Mouse (Mus musculus) ovary, postnatal 36 days (tissue): ENCODE measurements around the gene Sec11a.
"Not testable (repeated sequence)": the region's sequence is repeated elsewhere in the genome, so short reads cannot be mapped to it uniquely, and the experiment has no call there.

ENCODE experiments used
- DNase-seq: peaks from one replicate; pipeline ENCODE4 v3.0.0; 2022; ENCODE audit warnings: low spot score, mixed read lengths

The Sec11a gene

GRCm38 (mm10) chr7:80947445-80948350 lies at the start of gene Sec11a:
Sec11a (minus strand) TSS chr7:80947780.
- DNase-seq = peak; percentile 94

DNA sequence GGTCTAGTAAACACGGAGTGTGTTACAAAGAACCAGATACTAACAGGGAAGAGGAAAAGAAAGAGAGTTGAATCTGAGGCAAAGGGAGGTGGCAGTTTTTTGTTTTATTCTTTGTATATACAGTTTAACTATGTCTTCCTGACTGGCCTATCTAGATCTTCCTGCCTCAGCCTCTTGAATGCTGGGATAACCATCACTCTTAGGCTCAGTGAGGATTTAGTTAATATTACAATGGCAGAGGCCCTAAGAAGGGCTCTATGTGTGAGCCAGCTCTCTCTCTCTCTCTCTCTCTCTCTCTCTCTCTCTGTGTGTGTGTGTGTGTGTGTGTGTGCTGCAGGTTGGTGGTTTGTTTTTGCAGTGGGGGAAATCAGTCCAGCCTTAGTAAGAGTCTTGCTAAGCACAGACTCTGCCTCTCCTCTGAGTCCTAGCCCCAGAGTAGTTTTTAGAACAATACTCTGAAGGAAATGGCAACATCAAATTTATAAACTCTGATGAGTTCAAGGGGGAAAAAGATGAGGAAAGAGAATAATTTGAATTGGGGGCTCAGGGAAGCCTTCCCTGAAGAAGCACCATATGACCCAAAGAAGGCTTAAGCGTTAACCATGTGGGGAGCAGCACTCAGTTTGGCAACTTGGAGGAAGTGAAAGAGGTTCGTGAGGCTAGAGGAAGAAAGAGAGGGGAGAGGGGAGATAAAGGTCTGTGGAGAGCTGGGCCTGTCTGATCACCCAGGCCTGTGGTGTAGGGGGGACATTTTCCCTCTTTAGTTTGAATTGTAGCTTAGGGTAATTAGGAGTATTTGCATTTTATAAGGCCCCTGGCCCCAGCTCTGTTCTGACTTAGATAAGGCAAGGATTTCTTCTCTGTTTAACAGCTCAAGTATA lies 47.9 kb upstream of the Sec11a start:
- DNase-seq = no peak

DNA sequence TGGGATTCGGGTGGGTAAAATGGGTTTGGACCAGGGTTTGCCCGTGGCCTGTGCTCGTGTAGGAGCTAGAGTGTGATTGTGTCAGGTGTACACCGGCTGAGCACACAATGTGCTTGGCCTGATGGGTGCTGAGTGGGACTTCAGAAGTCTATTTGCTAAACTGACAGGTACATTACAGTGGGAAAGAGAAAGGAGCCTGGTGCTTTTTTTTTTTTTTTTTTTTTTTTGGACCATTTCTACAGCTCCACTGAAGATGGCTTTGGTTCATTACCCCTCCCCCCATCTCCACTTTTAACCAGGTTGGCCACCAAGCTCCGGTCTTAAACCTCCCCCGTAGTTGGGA lies 47.1 kb upstream of the Sec11a start:
- DNase-seq = peak; percentile 11

GRCm38 (mm10) chr7:80993834-80994662 lies 46.5 kb upstream of the Sec11a start:
- DNase-seq = no peak

- DNase-seq = peak; percentile 89
These were observed 45.6 kb upstream of the Sec11a start, which contains the start of gene Zfp592 for GRCm38 (mm10) chr7:80992980-80993833. Zfp592 (plus strand) TSS chr7:80993681.

DNA sequence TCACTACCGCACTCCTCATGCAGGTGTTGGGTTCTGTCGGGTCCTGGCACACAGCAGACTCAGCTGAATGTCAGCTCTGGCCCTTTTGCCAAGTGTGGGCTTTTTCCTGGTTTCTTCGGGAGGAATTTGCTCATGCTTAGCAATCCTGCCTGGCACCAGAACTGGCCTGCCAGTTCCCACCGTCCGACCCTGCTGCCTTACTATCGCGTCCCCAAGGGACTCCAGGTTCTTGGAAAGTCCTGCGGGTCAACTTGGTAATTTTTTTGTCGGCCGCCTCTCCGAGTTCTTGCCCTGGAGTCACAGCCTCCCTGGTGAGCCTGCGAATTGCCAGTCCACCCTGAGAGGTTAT lies 45.0 kb upstream of the Sec11a start:
- DNase-seq = no peak

- no peak for DNase-seq
These were observed 44.5 kb upstream of the Sec11a start for GRCm38 (mm10) chr7:80992063-80992462.

- no peak for DNase-seq
These were observed 44.0 kb upstream of the Sec11a start for GRCm38 (mm10) chr7:80991589-80991988.

- DNase-seq = no peak
These were observed 42.7 kb upstream of the Sec11a start for GRCm38 (mm10) chr7:80990276-80990675.

DNA sequence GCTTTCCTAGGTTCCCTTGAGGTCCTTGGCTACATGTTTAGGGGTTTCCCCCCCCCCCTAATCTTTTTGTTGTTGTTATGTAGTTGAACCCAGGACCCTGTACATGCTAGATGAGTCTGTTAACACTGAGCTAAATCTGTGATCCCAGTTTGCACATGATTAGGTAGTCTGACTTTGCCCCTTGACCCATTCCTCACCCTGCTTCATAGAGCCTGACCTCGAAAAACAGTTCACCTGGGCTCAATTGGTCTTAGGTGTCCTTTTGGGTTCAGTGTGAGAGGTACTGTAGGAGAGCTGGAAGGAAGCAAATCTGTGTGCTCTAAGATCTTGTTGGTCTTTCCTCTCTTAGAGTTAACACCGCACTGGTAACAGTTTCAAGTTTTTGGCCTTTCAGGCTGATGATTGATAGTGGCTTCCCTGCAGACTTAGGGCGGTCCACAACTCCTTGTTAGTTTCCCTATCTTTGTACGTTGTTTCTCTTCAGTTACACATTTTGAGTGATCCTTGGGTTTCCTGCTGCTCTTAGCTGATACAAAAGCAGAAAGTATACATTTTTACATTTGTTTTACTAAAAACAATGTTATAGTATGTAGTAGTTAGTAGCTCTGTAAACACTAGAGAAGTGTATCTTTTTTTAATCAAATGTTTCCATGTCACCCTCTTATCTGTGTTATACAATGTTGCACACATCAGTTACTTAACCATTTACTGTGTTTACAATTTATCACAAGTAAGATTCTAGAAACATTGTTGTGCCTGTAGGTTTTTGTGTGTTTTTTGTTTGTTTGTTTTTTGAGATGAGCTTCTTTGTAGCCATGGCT lies 40.4 kb upstream of the Sec11a start:
- DNase-seq = no peak

GRCm38 (mm10) chr7:80986458-80987187 lies 39.0 kb upstream of the Sec11a start:
- DNase-seq = no peak

DNA sequence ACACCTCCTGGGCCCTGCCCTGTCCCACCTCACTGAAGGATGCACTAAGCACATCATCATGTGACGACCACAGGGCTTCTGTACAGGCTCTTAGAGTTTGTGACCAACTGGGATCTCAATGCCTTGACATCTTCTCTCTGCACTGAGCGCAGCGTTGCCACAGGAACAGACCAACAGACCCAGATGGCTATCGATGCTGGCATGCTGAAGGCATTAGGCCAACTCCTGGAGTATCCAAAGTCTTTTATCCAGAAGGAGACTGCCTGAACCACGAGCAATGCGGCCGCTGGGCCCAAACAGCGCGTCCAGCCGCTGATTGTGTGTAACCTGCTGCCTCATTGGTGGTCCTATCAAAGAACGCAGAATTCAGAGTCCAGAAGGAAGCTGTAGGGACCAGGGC lies 33.0 kb upstream of the Sec11a start:
- no peak for DNase-seq

DNA sequence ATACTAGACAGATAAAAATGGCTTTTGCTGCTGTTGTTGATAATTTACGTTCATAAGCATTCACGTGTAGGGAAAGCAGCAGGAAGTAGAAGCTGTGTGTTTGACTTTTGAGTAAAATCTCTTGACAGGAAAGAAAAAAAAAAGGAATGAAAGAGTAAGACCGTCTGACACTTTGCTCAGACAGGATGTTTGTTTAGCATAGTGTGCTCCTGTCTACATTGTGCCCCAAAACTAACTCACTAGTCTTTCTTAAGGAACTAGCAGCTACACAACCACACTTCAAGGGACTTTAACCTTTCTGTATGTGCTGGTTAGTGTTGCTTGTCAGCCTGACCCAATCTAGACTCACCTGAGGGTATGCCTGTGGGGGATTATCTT lies 26.0 kb upstream of the Sec11a start:
- not testable (repeated sequence) for DNase-seq

DNA sequence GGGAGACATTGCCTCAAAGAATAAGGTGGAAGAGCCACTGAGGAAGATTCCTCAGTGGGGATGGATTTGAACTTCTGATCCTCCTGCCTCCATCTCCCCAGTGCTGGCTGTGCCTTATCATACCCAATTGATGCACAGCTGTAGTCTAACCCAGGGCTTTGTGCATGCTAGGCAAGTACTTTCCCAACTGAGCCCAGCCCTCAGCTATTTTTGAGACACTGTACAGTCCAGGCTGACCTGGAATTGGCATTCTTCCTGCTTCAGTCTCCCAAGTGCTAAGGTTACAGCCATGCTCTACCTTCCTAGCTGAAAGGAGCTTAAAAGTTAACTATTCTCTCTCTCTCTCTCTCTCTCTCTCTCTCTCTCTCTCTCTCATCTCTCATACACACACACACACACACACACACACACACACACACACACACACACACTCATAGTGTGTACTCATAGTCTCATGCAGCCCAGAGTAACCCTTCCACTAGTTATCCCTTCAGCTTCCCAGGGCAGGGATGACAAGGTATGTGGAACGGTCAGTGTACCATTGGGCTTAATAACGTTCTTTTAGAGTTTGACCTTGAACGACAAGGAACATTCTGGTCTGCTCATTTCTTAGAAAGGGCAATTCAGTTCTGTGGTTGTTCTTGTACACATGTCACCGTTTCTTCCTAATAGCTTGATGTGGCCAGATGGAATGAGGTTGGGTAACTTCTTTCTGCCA lies 25.5 kb upstream of the Sec11a start:
- not testable (repeated sequence) for DNase-seq

- DNase-seq = no peak
These were observed 24.5 kb upstream of the Sec11a start for GRCm38 (mm10) chr7:80972082-80972481.

DNA sequence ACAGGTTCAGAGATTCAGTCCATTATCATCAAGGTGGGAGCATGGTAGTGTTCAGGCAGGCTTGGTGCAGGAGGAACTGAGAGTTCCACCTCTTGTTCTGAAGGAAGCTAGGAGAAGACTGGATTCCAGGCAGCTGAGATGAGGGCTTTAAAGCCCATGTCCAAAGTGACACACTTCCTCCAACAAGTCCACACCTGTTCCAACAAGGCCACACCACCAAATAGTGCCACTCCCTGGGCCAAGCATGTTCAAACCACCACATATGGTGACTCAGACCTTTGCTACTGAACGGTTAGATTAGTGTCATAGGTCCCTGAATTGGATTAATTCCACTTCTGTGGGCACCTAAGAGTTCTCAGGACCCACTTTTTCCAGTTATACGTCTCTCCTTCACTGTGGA lies 23.8 kb upstream of the Sec11a start:
- DNase-seq = no peak

GRCm38 (mm10) chr7:80970913-80971312 lies 23.3 kb upstream of the Sec11a start:
- DNase-seq = peak; percentile 18

- no peak for DNase-seq
These were observed 15.2 kb upstream of the Sec11a start for GRCm38 (mm10) chr7:80962799-80963198.

GRCm38 (mm10) chr7:80959003-80959402 lies 11.4 kb upstream of the Sec11a start:
- DNase-seq = no peak
